Mouse (Mus musculus) bone marrow macrophage, adult 2 months (primary cell): ENCODE measurements around the gene Cpeb1. TPM values are rescaled to one million over a fixed set of nuclear protein-coding genes. Genes with fewer than 3 reads are reported as not detected.
A peak's percentile ranks its signal among the peaks of the same experiment; 100 is the strongest.
"Not testable (repeated sequence)": the region's sequence is repeated elsewhere in the genome, so short reads cannot be mapped to it uniquely, and the experiment has no call there.

Source experiments
- H3K27ac ChIP-seq: 2 replicates; pipeline ENCODE4 v1.5.1; 2012; ENCODE audit warnings: low read depth, low read length; ENCODE audit not compliant: insufficient read depth
- H3K4me1 ChIP-seq: 2 replicates; pipeline ENCODE4 v1.6.1; 2012; ENCODE audit warnings: low read length; ENCODE audit not compliant: control insufficient read depth, insufficient read depth
- H3K4me3 ChIP-seq: 2 replicates; pipeline ENCODE4 v1.5.1; 2012; ENCODE audit warnings: mild to moderate bottlenecking, low read length, moderate library complexity; ENCODE audit not compliant: insufficient read depth
- CTCF ChIP-seq: IDR thresholded peaks from 2 replicates; pipeline ENCODE4 v1.5.1; 2012; ENCODE audit warnings: low read depth, mild to moderate bottlenecking, low read length, moderate library complexity
- POLR2A ChIP-seq: IDR thresholded peaks from 2 replicates; pipeline ENCODE4 v1.6.1; 2012; ENCODE audit warnings: mild to moderate bottlenecking, low read depth, low read length, borderline replicate concordance
- polyA plus RNA-seq: library from polyadenylated mRNA; stranded (reverse); fragments of >200 nt; gene quantifications from 2 replicates; pipeline ENCODE4 v1.2.4, GENCODE M21; 2012; ENCODE audit not compliant: missing spikeins, insufficient read depth, insufficient read length

Gene Cpeb1
- 0.97 and 1.1 TPM in 2 replicates for polyA plus RNA-seq

- Histone ChIP-seq H3K4me1 (0 out of 2 replicates have a peak, but pooled peaks cover 3% of the 10 kb centered on the region), H3K4me3 (peak within 1 kb of the TSS; percentile 53), H3K27ac (no peak within 1 kb of the TSS)
- TF ChIP-seq CTCF (no peak), POLR2A (no peak)
Observed at GRCm38 (mm10) chr7:81455155-81455651, at the start of gene Cpeb1. Cpeb1 (minus strand) TSS chr7:81455465.

- no peak overlapping the region for H3K27ac ChIP-seq
- H3K4me3 ChIP-seq = no peak overlapping the region
- no peaks in the 10 kb centered on the region for H3K4me1 ChIP-seq
- TF ChIP-seq POLR2A (no peak), CTCF (no peak)
Observed at GRCm38 (mm10) chr7:81501050-81501449, 45.8 kb upstream of the Cpeb1 start.

GRCm38 (mm10) chr7:81498181-81498580 is 42.9 kb upstream of the Cpeb1 start, which contains the start of gene BC048679:
BC048679 (minus strand) TSS chr7:81498281.
- no peak for TF ChIP-seq CTCF
- no peak for TF ChIP-seq POLR2A

GRCm38 (mm10) chr7:81497171-81497570 is 41.9 kb upstream of the Cpeb1 start:
- Histone ChIP-seq H3K4me3 (no peak overlapping the region), H3K4me1 (no peaks in the 10 kb centered on the region), H3K27ac (no peak overlapping the region)
- TF ChIP-seq POLR2A (no peak), CTCF (no peak)

More at GRCm38 (mm10) chr7:81498181-81498580, 42.9 kb upstream of the Cpeb1 start, which contains the start of gene BC048679:
- Histone ChIP-seq H3K4me1 (no peaks in the 10 kb centered on the region), H3K27ac (no peak within 1 kb of the TSS), H3K4me3 (no peak within 1 kb of the TSS)

GRCm38 (mm10) chr7:81493331-81494021 is 38.2 kb upstream of the Cpeb1 start, which contains the start of gene Ap3b2:
Ap3b2 (minus strand) TSS chr7:81493925.
- H3K27ac ChIP-seq = no peak within 1 kb of the TSS
- no peaks in the 10 kb centered on the region for H3K4me1 ChIP-seq
- peak within 1 kb of the TSS; percentile 54 for H3K4me3 ChIP-seq
- TF ChIP-seq CTCF (no peak), POLR2A (no peak)

GRCm38 (mm10) chr7:81492628-81493027 is 37.4 kb upstream of the Cpeb1 start:
- Histone ChIP-seq H3K4me1 (no peaks in the 10 kb centered on the region), H3K4me3 (no peak overlapping the region), H3K27ac (no peak overlapping the region)
- no peak for TF ChIP-seq CTCF
- TF ChIP-seq POLR2A = no peak

GRCm38 (mm10) chr7:81489649-81490048 is 34.4 kb upstream of the Cpeb1 start:
- H3K4me3 ChIP-seq = no peak overlapping the region
- no peaks in the 10 kb centered on the region for H3K4me1 ChIP-seq
- TF ChIP-seq POLR2A (no peak), CTCF (no peak)
- no peak overlapping the region for H3K27ac ChIP-seq

- no peak for TF ChIP-seq CTCF
- TF ChIP-seq POLR2A = no peak
Observed at GRCm38 (mm10) chr7:81480800-81481199, 25.5 kb upstream of the Cpeb1 start.

GRCm38 (mm10) chr7:81479531-81480090 is 24.3 kb upstream of the Cpeb1 start:
- H3K27ac ChIP-seq = no peak overlapping the region
- no peak for TF ChIP-seq CTCF
- TF ChIP-seq POLR2A = no peak
- H3K4me3 ChIP-seq = no peak overlapping the region
- H3K4me1 ChIP-seq = no peaks in the 10 kb centered on the region

More at GRCm38 (mm10) chr7:81480800-81481199, 25.5 kb upstream of the Cpeb1 start:
- no peaks in the 10 kb centered on the region for H3K4me1 ChIP-seq
- no peak overlapping the region for H3K27ac ChIP-seq
- no peak overlapping the region for H3K4me3 ChIP-seq

GRCm38 (mm10) chr7:81478261-81478660 is 23.0 kb upstream of the Cpeb1 start:
- H3K4me3 ChIP-seq, H3K27ac ChIP-seq, H3K4me1 ChIP-seq: not testable (repeated sequence)
